Mouse (Mus musculus) hindbrain, embryonic 14.5 days (tissue): ENCODE measurements around the gene Chst5. TPM values are rescaled to one million over a fixed set of nuclear protein-coding genes. Genes with fewer than 3 reads are reported as not detected.
A peak's percentile ranks its signal among the peaks of the same experiment; 100 is the strongest.
"Not testable (repeated sequence)": the region's sequence is repeated elsewhere in the genome, so short reads cannot be mapped to it uniquely, and the experiment has no call there.

Experiments used
- ATAC-seq: fragments of 200-750 bp; cut with Nextera tagmentation; 2 replicates; pipeline ENCODE4 v1.8.0; 2017; ENCODE audit warnings: moderate number of reproducible peaks, mild to moderate bottlenecking, moderate TSS enrichment, moderate library complexity; ENCODE audit not compliant: low FRiP score
- DNase-seq: peaks from one replicate; pipeline ENCODE4 v3.0.0-alpha.2; 2015; ENCODE audit warnings: low spot score
- H3K27ac ChIP-seq: fragments of 300-500 bp; sonication (generic); 2 replicates; pipeline ENCODE4 v1.5.1; 2014; ENCODE audit warnings: mild to moderate bottlenecking, moderate library complexity
- H3K27me3 ChIP-seq: fragments of 300-500 bp; sonication (generic); 2 replicates; pipeline ENCODE4 v1.6.1; 2014; ENCODE audit warnings: mild to moderate bottlenecking, low read length, mixed read lengths; ENCODE audit not compliant: control insufficient read depth, insufficient read depth
- H3K36me3 ChIP-seq: fragments of 300-500 bp; sonication (generic); replicated peaks from 2 replicates; pipeline ENCODE4 v1.6.1; 2014; ENCODE audit not compliant: control insufficient read depth, insufficient read depth
- H3K4me1 ChIP-seq: fragments of 300-500 bp; sonication (generic); replicated peaks from 2 replicates; pipeline ENCODE4 v1.6.1; 2014; ENCODE audit warnings: antibody characterized with exemption, low read length, mixed read lengths; ENCODE audit not compliant: control insufficient read depth, insufficient read depth
- H3K4me2 ChIP-seq: fragments of 300-500 bp; sonication (generic); replicated peaks from 2 replicates; pipeline ENCODE4 v1.6.1; 2014; ENCODE audit warnings: mild to moderate bottlenecking, moderate library complexity
- H3K4me3 ChIP-seq: fragments of 300-500 bp; sonication (generic); replicated peaks from 2 replicates; pipeline ENCODE4 v1.5.1; 2014; ENCODE audit warnings: mild to moderate bottlenecking, low read length
- H3K9ac ChIP-seq: fragments of 300-500 bp; sonication (generic); 2 replicates; pipeline ENCODE4 v1.6.1; 2014
- H3K9me3 ChIP-seq: fragments of 300-500 bp; sonication (generic); 2 replicates; pipeline ENCODE4 v1.6.1; 2016; ENCODE audit warnings: low read length; ENCODE audit not compliant: control insufficient read depth
- WGBS: fragments of 180-500 bp; shearing (Covaris S2); extraction: QIAGEN DNeasy Blood & Tissue Kit; methylation state at CpG from one replicate; pipeline ENCODE4 v1.1.7; 2014; 5-methylcytosine and 5-hydroxymethylcytosine counted together
- polyA plus RNA-seq: library from polyadenylated mRNA; unstranded; fragments of >200 nt; fragmentation: Nextera tagmentation; extraction: Ambion mirVana; gene quantifications from 2 replicates; pipeline ENCODE4 v1.2.1, GENCODE M21; 2014

Chst5 gene
- polyA plus RNA-seq, 1 experiment from 2014 or later, result 4.3 TPM

GRCm38 (mm10) chr8:111943544-111943943, 33.3 kb upstream of the Chst5 start:
- Histone ChIP-seq H3K4me1 (peaks cover 12% of the 10 kb centered on the region), H3K4me2 (no peak overlapping the region), H3K4me3 (no peak overlapping the region), H3K27me3 (no peaks in the 10 kb centered on the region), H3K36me3 (peaks cover 64% of the 10 kb centered on the region), H3K9ac (no peak overlapping the region), H3K27ac (no peak overlapping the region), H3K9me3 (no peaks in the 10 kb centered on the region)
- WGBS, result 86% methylated on average over 2 of the region's 2 CpGs
- ATAC-seq (no peak), DNase-seq (no peak)

DNA sequence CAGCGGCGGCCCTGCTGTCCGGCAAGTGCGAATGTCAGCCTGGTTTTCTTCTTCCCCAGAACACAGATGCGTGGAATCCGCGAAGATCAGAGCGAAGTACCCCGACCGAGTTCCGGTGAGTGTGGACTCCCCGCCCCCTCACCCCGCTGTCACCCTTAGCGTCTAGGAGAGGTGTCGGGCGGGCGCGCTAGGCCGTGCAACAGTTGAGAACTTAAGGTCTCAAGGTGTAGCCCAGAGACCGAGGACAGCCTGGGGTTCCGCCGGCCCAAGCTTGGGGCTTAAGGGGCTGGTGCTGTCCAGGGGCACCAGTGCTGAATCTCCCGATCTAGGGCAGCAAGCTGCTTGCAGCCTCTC, 30.8 kb upstream of the Chst5 start:
- 0 out of 2 replicates have a peak, but pooled peaks have one; percentile 9 for ATAC-seq

DNA sequence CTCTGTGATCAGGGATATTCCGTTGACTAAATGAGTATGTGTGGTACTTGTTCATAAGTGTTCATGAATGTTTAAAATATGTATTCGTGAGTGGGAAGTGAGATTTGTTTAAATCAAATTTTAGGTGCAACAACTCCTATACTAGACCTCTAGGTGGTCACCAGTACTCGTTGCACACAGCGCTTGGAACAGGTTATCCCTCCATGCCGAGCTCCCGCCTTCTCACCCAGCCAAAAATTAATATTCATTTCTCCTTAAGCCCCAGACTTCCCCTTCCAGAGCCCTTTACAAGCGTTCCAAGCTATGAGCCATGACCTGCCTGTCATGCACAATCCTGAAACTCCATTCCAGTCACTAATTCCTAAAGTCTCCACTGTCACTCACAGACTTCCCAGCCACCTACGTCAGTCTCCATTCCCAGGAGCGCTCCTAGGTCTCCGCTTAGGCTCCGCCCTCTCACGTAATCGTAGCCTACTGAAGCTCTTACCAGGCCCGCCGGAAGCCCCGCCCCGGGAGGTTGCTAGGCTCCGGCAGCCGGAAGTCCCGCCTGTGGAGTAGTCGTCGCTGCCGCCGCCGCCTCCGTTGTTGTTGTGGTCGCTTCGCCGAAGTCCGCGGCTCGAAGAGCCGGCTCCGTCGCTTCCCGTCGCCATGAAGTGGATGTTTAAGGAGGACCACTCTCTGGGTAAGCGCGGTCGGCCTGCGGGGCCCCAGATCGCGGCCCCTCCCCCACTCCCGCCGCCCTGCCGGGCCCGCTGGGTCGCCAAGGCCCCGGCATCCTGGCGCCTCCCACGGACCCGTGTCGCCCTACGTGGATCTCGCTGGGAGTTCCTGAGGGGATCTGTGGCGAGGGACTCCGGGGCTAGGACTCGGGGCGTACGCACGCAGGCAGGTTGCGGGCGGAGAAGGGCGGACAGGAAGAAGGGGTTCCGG, 30.2 kb upstream of the Chst5 start, which contains the start of gene Gabarapl2:
Gene Gabarapl2 (plus strand): TSS at position 533 of the 930 bp plus-strand sequence.
- under 1% methylated on average over 65 of the region's 65 CpGs for WGBS
- DNase-seq, result peak; percentile 99
- peaks cover 12% of the 10 kb centered on the region for H3K4me1 ChIP-seq
- ATAC-seq, result peak; percentile 98
- H3K36me3 ChIP-seq, result peaks cover 35% of the 10 kb centered on the region
- H3K9me3 ChIP-seq, result no peaks in the 10 kb centered on the region
- peak within 1 kb of the TSS; percentile 72 for H3K4me3 ChIP-seq
- H3K4me2 ChIP-seq, result peak within 1 kb of the TSS; percentile 93
- peak within 1 kb of the TSS; percentile 82 for H3K9ac ChIP-seq
- peak within 1 kb of the TSS; percentile 81 for H3K27ac ChIP-seq
- H3K27me3 ChIP-seq, result no peaks in the 10 kb centered on the region

More for the DNA sequence above, 30.8 kb upstream of the Chst5 start:
- peak overlapping the region; percentile 93 for H3K4me2 ChIP-seq
- peak overlapping the region; percentile 81; the same call in 1 of the 2 replicates for H3K27ac ChIP-seq
- H3K27me3 ChIP-seq, result no peaks in the 10 kb centered on the region
- no peaks in the 10 kb centered on the region for H3K9me3 ChIP-seq
- under 1% methylated on average over 20 of the region's 23 CpGs for WGBS
- H3K9ac ChIP-seq, result peak overlapping the region; percentile 82
- no peak for DNase-seq
- peaks cover 41% of the 10 kb centered on the region for H3K36me3 ChIP-seq
- peaks cover 12% of the 10 kb centered on the region for H3K4me1 ChIP-seq
- H3K4me3 ChIP-seq, result peak overlapping the region; percentile 72

GRCm38 (mm10) chr8:111939516-111940142, 29.4 kb upstream of the Chst5 start:
- WGBS, result 7% methylated on average over 10 of the region's 10 CpGs
- H3K9me3 ChIP-seq, result no peaks in the 10 kb centered on the region
- H3K27ac ChIP-seq, result peak overlapping the region; percentile 56
- H3K27me3 ChIP-seq, result no peaks in the 10 kb centered on the region
- DNase-seq, result no peak
- peaks cover 12% of the 10 kb centered on the region for H3K4me1 ChIP-seq
- peak overlapping the region; percentile 93 for H3K4me2 ChIP-seq
- peak overlapping the region; percentile 82 for H3K9ac ChIP-seq
- peak; percentile 44; the same call in 1 of the 2 replicates for ATAC-seq
- H3K4me3 ChIP-seq, result peak overlapping the region; percentile 72
- peaks cover 28% of the 10 kb centered on the region for H3K36me3 ChIP-seq

DNA sequence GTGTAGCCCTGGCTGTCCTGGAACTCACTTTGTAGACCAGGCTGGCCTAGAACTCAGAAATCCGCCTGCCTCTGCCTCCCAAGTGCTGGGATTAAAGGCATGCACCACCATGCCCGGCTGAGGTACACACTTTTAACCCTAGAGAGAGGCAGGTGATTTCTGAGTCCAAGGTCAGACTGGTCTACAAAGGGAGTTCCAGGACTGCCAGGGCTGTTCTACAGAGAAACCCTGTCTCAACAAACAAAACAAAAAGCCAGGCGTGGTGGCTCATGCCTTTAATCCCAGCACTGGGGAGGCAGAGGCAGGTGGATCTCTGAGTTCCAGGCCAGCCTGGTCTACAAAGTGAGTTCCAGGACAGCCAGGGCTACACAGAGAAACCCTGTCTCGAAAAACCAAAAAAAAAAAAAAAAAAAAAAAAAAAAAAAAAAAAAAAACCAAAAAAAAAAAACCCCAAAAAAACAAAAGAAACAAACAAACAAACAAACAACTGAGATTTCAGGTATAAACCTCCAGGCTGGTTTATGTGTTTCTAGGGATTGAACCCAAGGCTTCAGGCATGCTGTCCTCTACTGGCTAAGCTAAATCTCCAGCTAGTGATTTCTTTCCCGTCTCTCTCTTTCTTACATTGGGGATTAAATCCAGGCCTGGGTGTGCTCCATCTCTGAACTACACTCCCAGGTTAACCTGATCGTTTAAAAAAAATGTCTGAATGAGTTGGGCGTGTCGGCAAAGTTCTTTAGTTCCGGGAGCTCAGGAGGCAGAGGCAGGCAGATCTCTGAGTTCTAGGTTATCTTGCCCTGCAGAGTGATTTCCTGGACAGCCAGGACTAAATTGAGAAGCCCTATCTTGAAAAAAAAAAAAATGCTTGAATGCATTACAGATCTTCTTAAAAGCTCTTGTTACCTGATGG, 28.1 kb upstream of the Chst5 start:
- 88% methylated on average over 8 of the region's 9 CpGs for WGBS
- ATAC-seq, result not testable (repeated sequence)

DNA sequence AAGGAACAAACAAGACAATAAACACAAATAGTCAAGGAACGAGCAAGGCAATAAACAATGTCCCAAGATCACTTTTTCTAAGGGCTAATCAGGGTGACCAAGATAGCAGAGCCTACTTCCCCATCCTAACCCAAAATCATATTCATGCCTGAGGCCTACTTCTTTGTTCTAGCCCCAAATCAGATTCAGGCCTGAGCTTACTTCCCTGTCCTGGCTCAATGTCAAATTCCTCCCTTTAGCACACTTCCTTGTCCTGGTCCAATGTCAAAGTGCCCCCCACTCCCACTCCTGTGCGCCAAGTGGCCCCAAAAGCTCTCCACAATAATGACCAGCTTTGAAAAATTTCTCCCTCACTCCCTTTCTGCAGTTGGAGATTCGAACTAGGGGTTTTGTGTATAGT, 26.9 kb upstream of the Chst5 start:
- ATAC-seq (no peak), DNase-seq (no peak)
- Histone ChIP-seq H3K4me1 (peaks cover 17% of the 10 kb centered on the region), H3K36me3 (peaks cover 4% of the 10 kb centered on the region), H3K9me3 (no peaks in the 10 kb centered on the region), H3K9ac (no peak overlapping the region), H3K27ac (no peak overlapping the region), H3K4me2 (no peak overlapping the region), H3K4me3 (no peak overlapping the region), H3K27me3 (no peaks in the 10 kb centered on the region)
- 84% methylated on average over 3 of the region's 3 CpGs for WGBS

More for the DNA sequence above, 28.1 kb upstream of the Chst5 start:
- H3K9me3 ChIP-seq, H3K9ac ChIP-seq, H3K4me3 ChIP-seq, H3K4me2 ChIP-seq, DNase-seq, H3K27me3 ChIP-seq, H3K27ac ChIP-seq: not testable (repeated sequence)
- H3K36me3 ChIP-seq, result peaks cover 15% of the 10 kb centered on the region
- peaks cover 12% of the 10 kb centered on the region for H3K4me1 ChIP-seq

GRCm38 (mm10) chr8:111934201-111934600, 24.0 kb upstream of the Chst5 start:
- H3K4me1 ChIP-seq, result peaks cover 4% of the 10 kb centered on the region
- no peak for ATAC-seq
- H3K9ac ChIP-seq, result no peak overlapping the region; the same call in 1 of the 2 replicates
- H3K27me3 ChIP-seq, result no peaks in the 10 kb centered on the region
- no peak overlapping the region; the same call in 1 of the 2 replicates for H3K4me3 ChIP-seq
- no peaks in the 10 kb centered on the region for H3K36me3 ChIP-seq
- peak overlapping the region; percentile 74 for H3K4me2 ChIP-seq
- DNase-seq, result no peak
- no peaks in the 10 kb centered on the region for H3K9me3 ChIP-seq
- WGBS, result 87% methylated on average over 2 of the region's 2 CpGs
- 0 out of 2 replicates have a peak overlapping the region, but pooled peaks have one; percentile 38 for H3K27ac ChIP-seq

DNA sequence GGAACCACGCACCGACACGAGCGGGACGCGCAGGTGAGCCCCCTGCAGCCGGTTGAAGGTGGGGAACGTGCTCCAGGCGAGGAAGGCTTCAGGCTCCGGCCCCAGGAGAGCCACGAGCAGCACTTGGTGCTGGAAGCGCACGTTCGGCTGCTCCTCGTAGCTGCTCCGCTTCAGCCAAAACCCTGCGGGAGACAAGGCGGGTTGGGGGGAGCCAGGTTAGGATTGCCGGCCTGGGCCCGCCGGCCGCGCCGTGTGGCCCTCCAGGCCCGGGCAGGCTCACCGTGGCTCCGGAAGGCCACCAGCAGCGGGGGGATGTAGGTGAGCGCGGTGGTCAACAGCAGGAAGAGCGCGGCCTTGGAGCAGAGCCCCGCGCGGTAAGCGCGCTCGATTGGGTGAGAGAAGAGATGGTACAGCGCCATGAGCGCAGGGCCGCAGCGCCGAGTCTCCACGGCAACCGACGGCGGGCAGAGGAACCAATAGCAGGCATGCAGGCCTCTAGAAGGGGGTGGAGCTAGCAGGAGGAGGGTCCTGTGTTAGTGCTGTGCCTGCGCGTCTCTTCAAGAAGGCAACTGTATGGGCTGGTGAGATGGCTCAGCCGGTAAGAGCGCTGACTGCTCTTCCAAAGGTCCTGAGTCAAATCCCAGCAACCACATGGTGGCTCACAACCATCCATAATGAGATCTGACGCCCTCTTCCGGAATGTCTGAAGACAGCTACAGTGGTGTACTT, 23.3 kb upstream of the Chst5 start, which contains the start of gene Tmem231:
Gene Tmem231 (minus strand): TSS at position 534 of the 729 bp plus-strand sequence.
- Histone ChIP-seq H3K9me3 (no peaks in the 10 kb centered on the region), H3K4me3 (peak within 1 kb of the TSS; percentile 76), H3K4me1 (peaks cover 4% of the 10 kb centered on the region), H3K27ac (peak within 1 kb of the TSS; percentile 91), H3K4me2 (peak within 1 kb of the TSS; percentile 74), H3K27me3 (no peaks in the 10 kb centered on the region), H3K9ac (peak within 1 kb of the TSS; percentile 76), H3K36me3 (no peaks in the 10 kb centered on the region)
- peak; percentile 89 for DNase-seq
- WGBS, result under 1% methylated on average over 53 of the region's 53 CpGs
- ATAC-seq, result peak; percentile 99
